Mouse (Mus musculus): ENCODE results near the gene Hoxc13. TPM values are rescaled to one million over a fixed set of nuclear protein-coding genes. Genes with fewer than 3 reads are reported as not detected.

Hoxc13 gene
- total RNA-seq, 2 experiments from 2014 or later, result not detected

- no peak for DNase-seq
Observed at GRCm38 (mm10) chr15:102963671-102964640, 43.1 kb downstream of the Hoxc13 start.

GRCm38 (mm10) chr15:102965003-102965891 lies 44.3 kb downstream of the Hoxc13 start:
- DNase-seq, result no peak

- peak; percentile 53 to 55 for DNase-seq
Observed at GRCm38 (mm10) chr15:102965892-102966775, 45.2 kb downstream of the Hoxc13 start.

GRCm38 (mm10) chr15:102966776-102967311 lies 45.9 kb downstream of the Hoxc13 start, which contains the start of gene Hoxc10:
Hoxc10 (plus strand) TSS chr15:102966796.
- no peak for DNase-seq

GRCm38 (mm10) chr15:102967312-102967510 lies 46.3 kb downstream of the Hoxc13 start, which contains the start of gene Hoxc5:
Hoxc5 (plus strand) TSS chr15:102967443.
- DNase-seq, result no peak

- no peak for DNase-seq
Observed at GRCm38 (mm10) chr15:102967511-102968397, 46.9 kb downstream of the Hoxc13 start.

- no peak for DNase-seq
Observed at GRCm38 (mm10) chr15:102969296-102969695, 48.4 kb downstream of the Hoxc13 start.

- no peak for DNase-seq
Observed at GRCm38 (mm10) chr15:102970740-102971139, 49.8 kb downstream of the Hoxc13 start.

GRCm38 (mm10) chr15:102972254-102972653 lies 51.4 kb downstream of the Hoxc13 start:
- DNase-seq, result no peak

- DNase-seq, result no peak
Observed at GRCm38 (mm10) chr15:102972753-102973152, 51.9 kb downstream of the Hoxc13 start.

- no peak for DNase-seq
Observed at GRCm38 (mm10) chr15:102975034-102975433, 54.1 kb downstream of the Hoxc13 start.

GRCm38 (mm10) chr15:102975688-102976111 lies 54.8 kb downstream of the Hoxc13 start:
- DNase-seq, result no peak

- DNase-seq, result no peak
Observed at GRCm38 (mm10) chr15:102976171-102976570, 55.3 kb downstream of the Hoxc13 start, which contains the start of gene Hoxc9. Hoxc9 (plus strand) TSS chr15:102976439.

- no peak for DNase-seq
Observed at GRCm38 (mm10) chr15:102976631-102977422, 55.9 kb downstream of the Hoxc13 start.

- no peak for DNase-seq
Observed at GRCm38 (mm10) chr15:102977423-102977974, 56.6 kb downstream of the Hoxc13 start.
